Mouse (Mus musculus) bone marrow, adult 2 months (tissue): ENCODE data around the gene 1700016H13Rik. TPM values are rescaled to one million over a fixed set of nuclear protein-coding genes. Genes with fewer than 3 reads are reported as not detected.

Experiments
- H3K27ac ChIP-seq: fragments of 200-500 bp; 2 replicates; pipeline ENCODE4 v1.5.1; 2012; ENCODE audit warnings: low read depth, mild to moderate bottlenecking, control low read depth, inconsistent platforms, low read length; ENCODE audit not compliant: control insufficient read depth, poor library complexity, insufficient read depth
- H3K4me1 ChIP-seq: fragments of 200-500 bp; 2 replicates; pipeline ENCODE4 v1.6.1; 2011; ENCODE audit warnings: low read length; ENCODE audit not compliant: control insufficient read depth, insufficient read depth
- H3K4me3 ChIP-seq: fragments of 200-500 bp; replicated peaks from 2 replicates; pipeline ENCODE3; 2011; ENCODE audit warnings: mild to moderate bottlenecking, low read depth, low read length, control low read depth; ENCODE audit not compliant: control insufficient read depth
- CTCF ChIP-seq: fragments of 200-500 bp; IDR thresholded peaks from 2 replicates; pipeline ENCODE4 v1.5.1; 2011; ENCODE audit warnings: low read length, control low read depth; ENCODE audit not compliant: control insufficient read depth, insufficient read depth
- POLR2A ChIP-seq: fragments of 200-500 bp; IDR thresholded peaks from 2 replicates; pipeline ENCODE4 v1.6.1; 2011; ENCODE audit warnings: low read depth, mild to moderate bottlenecking, control low read depth, low read length, borderline replicate concordance; ENCODE audit not compliant: control insufficient read depth
- WGBS: fragments of 180-500 bp; shearing (Covaris S2); methylation state at CpG from one replicate; pipeline ENCODE4 v1.1.7; 2018; 5-methylcytosine and 5-hydroxymethylcytosine counted together
- polyA plus RNA-seq: library from polyadenylated mRNA; stranded (reverse); fragments of >200 nt; gene quantifications from 2 replicates; pipeline ENCODE4 v1.2.4, GENCODE M21; 2011; ENCODE audit warnings: low replicate concordance; ENCODE audit not compliant: missing spikeins, insufficient read depth, insufficient read length

Gene 1700016H13Rik
- polyA plus RNA-seq, 1 experiment, result not detected

DNA sequence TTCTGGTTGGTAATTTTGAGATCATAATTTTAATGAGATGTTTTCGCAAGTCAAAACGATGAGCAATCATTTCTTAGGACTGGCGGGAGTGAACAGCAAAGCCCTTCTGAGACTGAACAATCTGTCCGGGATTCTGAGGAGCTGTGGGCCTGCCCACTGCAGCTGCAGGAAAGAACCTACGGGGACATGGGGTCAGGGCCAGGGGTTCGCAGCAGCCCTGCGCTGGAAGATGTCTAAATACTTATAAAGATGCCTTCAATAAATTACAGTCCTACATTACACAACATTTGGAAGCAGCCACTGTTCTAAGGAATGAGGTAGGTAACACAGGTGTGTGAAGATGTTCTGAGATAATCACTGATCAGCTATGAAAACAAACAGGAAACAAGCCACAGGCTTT is 50.1 kb downstream of the 1700016H13Rik start:
- 83% methylated on average over 7 of the region's 7 CpGs for WGBS
- Histone ChIP-seq H3K27ac (no peak overlapping the region), H3K4me3 (no peak overlapping the region), H3K4me1 (no peaks in the 10 kb centered on the region; the same call in 1 of the 2 replicates)
- no peak for TF ChIP-seq POLR2A
- TF ChIP-seq CTCF, result no peak

DNA sequence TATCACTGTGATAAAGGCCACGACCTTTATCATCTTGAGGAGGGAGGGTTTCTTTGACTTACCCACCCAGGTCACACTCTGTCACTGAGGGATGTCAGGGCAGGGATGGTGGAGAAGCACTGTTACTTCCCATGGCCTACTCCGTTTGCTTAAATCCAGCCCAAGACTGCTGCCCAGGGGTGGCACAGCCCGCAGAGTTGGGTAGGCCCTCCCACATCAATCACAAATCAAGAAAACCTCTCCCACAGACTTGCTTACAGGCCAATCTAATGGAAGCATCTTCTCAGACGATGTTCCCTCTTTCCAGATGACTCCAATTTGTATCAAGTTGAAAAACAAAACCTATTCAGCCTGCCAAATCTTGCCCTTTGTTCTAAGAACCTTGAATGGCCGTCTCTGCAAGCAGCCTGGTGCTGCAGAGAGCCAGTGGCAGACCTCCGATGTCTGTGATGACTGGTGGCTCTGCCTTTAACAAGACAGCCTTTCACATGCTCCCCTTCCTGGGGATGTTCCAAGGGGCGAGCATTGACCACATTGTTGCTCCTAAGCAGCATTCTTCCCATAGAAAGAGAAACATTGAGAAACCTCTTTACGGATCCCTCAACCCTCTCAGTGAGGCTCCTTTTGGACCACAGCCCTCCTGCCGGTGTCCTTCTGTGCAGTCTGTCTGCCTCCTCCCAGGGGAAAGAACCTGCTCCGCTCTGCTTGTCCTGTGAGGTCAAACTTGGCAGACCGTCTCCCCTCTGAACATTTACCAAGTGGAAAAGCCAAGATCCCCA is 52.5 kb downstream of the 1700016H13Rik start:
- Histone ChIP-seq H3K4me3 (no peak overlapping the region), H3K27ac (no peak overlapping the region), H3K4me1 (no peaks in the 10 kb centered on the region; the same call in 1 of the 2 replicates)
- 79% methylated on average over 11 of the region's 11 CpGs for WGBS
- no peak for TF ChIP-seq POLR2A
- no peak for TF ChIP-seq CTCF

DNA sequence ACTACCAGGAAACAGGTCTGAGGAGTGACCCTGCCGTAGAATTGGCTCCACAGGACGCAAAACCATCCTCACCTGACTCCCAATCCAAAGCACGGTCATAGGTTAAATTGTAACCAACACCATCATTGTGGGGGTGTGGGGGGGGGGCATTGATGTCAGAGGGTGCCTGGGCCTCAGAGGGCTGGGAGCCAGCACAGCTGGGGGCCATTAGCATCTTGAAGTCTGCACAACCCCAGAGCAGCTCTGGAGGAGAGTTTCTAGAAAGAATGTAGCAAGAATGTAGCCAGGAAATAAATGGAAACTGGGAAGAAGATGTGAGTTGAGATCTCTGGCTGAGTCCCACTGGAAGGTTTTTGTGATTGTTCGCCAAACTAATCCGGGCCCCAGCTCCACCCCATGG is 56.9 kb downstream of the 1700016H13Rik start:
- Histone ChIP-seq H3K4me1 (no peaks in the 10 kb centered on the region; the same call in 1 of the 2 replicates), H3K4me3 (no peak overlapping the region), H3K27ac (no peak overlapping the region)
- TF ChIP-seq POLR2A (no peak), CTCF (no peak)
- 89% methylated on average over 5 of the region's 5 CpGs for WGBS

DNA sequence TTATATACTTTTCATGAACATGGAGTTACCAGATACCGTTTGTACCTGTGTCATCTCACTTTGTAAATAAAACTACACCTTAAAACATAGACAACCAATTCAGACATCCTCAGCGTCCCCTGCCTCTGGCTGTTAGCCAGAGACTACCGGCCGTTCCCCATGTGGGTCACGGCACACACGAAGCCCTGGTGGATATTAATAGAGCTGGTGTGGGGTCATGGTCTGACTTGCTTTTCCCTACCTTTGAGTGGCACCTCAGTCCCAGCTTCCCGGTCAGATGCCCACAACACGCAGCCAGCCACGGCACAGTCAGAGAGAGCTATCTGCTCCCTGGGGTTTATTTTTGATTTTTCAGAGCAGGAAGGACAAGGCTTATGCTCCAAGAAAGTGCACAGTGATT is 57.5 kb downstream of the 1700016H13Rik start:
- 81% methylated on average over 9 of the region's 9 CpGs for WGBS
- H3K4me1 ChIP-seq, result no peaks in the 10 kb centered on the region; the same call in 1 of the 2 replicates
- H3K4me3 ChIP-seq, result no peak overlapping the region
- no peak for TF ChIP-seq POLR2A
- TF ChIP-seq CTCF, result no peak
- H3K27ac ChIP-seq, result no peak overlapping the region

Other genes starting within 250 kb of the 1700016H13Rik start
- gene Ptpn13, start 230.8 kb downstream of the 1700016H13Rik start, polyA plus RNA-seq, result 0.75 and 2.4 TPM in 2 replicates
- not detected in 2 replicates for gene Slc10a6, start 26.6 kb downstream of the 1700016H13Rik start, polyA plus RNA-seq
- gene Aff1, start 36.4 kb upstream of the 1700016H13Rik start, polyA plus RNA-seq, result 25.1 and 41.4 TPM in 2 replicates